Mouse (Mus musculus) cortical plate, adult 2 months (tissue): Measurements from ENCODE around the gene Xdh.

ENCODE experiments used
- CTCF ChIP-seq: fragments of 200-500 bp; IDR thresholded peaks from 2 replicates; pipeline ENCODE4 v1.5.1; 2011; ENCODE audit warnings: mild to moderate bottlenecking, control low read depth, low read length; ENCODE audit not compliant: insufficient read depth; ENCODE audit errors: extremely low read depth
- POLR2A ChIP-seq: fragments of 200-500 bp; IDR thresholded peaks from 2 replicates; pipeline ENCODE4 v1.6.1; 2011; ENCODE audit warnings: mild to moderate bottlenecking, low read length, control low read depth; ENCODE audit not compliant: insufficient read depth; ENCODE audit errors: extremely low read depth

DNA sequence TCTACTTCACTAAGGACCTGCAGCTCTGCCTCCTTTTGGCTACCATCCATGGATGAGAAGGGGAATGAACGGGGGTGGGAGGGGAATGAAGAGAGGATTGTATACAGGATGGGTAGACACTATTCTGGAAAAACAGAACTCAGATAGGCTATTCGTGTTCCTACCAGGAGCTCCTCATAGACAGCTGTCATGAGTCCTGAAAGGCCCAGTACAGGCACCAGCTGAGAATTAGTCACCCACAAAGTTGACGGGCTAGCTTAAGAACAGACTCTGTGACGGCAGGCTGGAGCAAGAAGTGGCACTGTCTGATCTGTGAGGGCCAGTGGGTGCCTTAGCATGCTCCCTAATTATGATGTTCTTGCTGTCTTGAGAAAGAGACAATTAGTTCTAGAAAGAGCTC is 21.3 kb upstream of the Xdh start:
- no peak for TF ChIP-seq POLR2A
- no peak for TF ChIP-seq CTCF
